Mouse (Mus musculus) forebrain, postnatal 0 days (tissue): ENCODE results near the gene Gnb1. TPM values are rescaled to one million over a fixed set of nuclear protein-coding genes. Genes with fewer than 3 reads are reported as not detected.
"Not testable (repeated sequence)": the region's sequence is repeated elsewhere in the genome, so short reads cannot be mapped to it uniquely, and the experiment has no call there.

ENCODE experiments used
- ATAC-seq: fragments of 200-750 bp; cut with Nextera tagmentation; 2 replicates; pipeline ENCODE4 v1.8.0; 2017; ENCODE audit warnings: mild to moderate bottlenecking, moderate library complexity
- DNase-seq: peaks from one replicate; pipeline ENCODE4 v3.0.0-alpha.2; 2015
- H3K27ac ChIP-seq: fragments of 300-500 bp; sonication (generic); 2 replicates; pipeline ENCODE4 v1.5.1; 2014; ENCODE audit warnings: low read depth, mild to moderate bottlenecking, antibody characterized with exemption, low read length, moderate library complexity, mixed read lengths
- H3K27me3 ChIP-seq: fragments of 300-500 bp; sonication (generic); 2 replicates; pipeline ENCODE4 v1.6.1; 2014; ENCODE audit warnings: mild to moderate bottlenecking, low read length, mixed read lengths; ENCODE audit not compliant: insufficient read depth
- H3K36me3 ChIP-seq: fragments of 300-500 bp; sonication (generic); 2 replicates; pipeline ENCODE4 v1.6.1; 2014; ENCODE audit warnings: mild to moderate bottlenecking, moderate library complexity; ENCODE audit not compliant: insufficient read depth
- H3K4me1 ChIP-seq: fragments of 300-500 bp; sonication (generic); 2 replicates; pipeline ENCODE4 v1.6.1; 2014; ENCODE audit warnings: antibody characterized with exemption; ENCODE audit not compliant: insufficient read depth
- H3K4me2 ChIP-seq: fragments of 300-500 bp; sonication (generic); 2 replicates; pipeline ENCODE4 v1.6.1; 2014; ENCODE audit warnings: low read depth, mild to moderate bottlenecking, moderate library complexity
- H3K4me3 ChIP-seq: fragments of 300-500 bp; sonication (generic); 2 replicates; pipeline ENCODE4 v1.5.1; 2014; ENCODE audit warnings: low read depth, low read length, mixed read lengths
- H3K9ac ChIP-seq: fragments of 300-500 bp; sonication (generic); 2 replicates; pipeline ENCODE4 v1.6.1; 2014; ENCODE audit warnings: mild to moderate bottlenecking
- H3K9me3 ChIP-seq: fragments of 300-500 bp; sonication (generic); 2 replicates; pipeline ENCODE4 v1.6.1; 2016; ENCODE audit warnings: low read length
- CTCF ChIP-seq: sonication (generic); IDR thresholded peaks from 2 replicates; pipeline ENCODE4 v1.5.1; 2016; ENCODE audit warnings: antibody characterized with exemption, control low read depth, low read depth
- WGBS: fragments of 180-500 bp; shearing (Covaris S2); extraction: QIAGEN DNeasy Blood & Tissue Kit; methylation state at CpG from one replicate; pipeline ENCODE4 v1.1.7; 2014; 5-methylcytosine and 5-hydroxymethylcytosine counted together
- polyA plus RNA-seq: library from polyadenylated mRNA; unstranded; fragments of >200 nt; fragmentation: Nextera tagmentation; extraction: Ambion mirVana; gene quantifications from 2 replicates; pipeline ENCODE4 v1.2.1, GENCODE M21; 2015
- total RNA-seq: library from RNA; depleted of rRNA; stranded (reverse); fragments of >200 nt; gene quantifications from 2 replicates; pipeline ENCODE4 v1.2.3, GENCODE M21; 2014

Gene Gnb1
- total and polyA plus RNA-seq, 2 experiments from 2014 or later, result 268 to 1,420 TPM

DNA sequence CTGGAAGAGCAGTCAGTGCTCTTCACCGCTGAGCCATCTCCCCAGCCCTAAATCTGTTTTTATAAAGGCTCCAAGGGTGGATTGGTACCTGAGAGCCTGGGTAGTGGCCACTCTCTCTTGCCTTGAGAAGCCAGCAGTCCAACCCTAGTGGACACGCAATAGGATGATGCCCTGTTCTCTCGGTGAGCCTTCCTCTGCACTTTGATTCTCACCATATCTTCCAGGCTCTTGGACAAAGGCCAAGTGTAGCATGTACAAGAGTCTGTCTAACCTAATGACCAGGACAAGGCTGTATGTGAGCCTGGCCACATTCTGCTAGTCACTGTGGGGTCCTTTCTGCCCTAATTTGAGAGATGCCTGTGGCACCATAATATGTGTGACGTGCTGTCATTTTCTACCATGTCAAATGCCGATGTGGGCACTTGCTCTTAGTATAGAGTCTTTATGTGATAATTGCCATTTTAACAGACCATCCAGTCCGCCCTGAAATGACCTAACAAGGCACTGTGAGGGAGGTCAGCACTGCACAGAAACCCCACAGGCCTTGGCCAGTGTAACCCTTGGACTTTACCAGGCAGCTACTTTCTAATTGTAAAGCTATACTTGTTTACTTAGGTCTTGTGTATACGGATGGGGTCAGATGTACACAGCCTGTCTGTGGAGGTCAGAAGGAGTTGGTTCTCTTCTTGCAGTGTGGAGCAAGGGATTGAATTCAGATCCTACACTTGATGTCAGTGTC, 77.6 kb downstream of the Gnb1 start:
- WGBS, result 92% methylated on average over 7 of the region's 7 CpGs
- Histone ChIP-seq H3K4me1 (peaks cover 5% of the 10 kb centered on the region), H3K27ac (no peak overlapping the region), H3K4me3 (no peak overlapping the region), H3K4me2 (no peak overlapping the region), H3K9ac (no peak overlapping the region), H3K36me3 (no peaks in the 10 kb centered on the region), H3K27me3 (no peaks in the 10 kb centered on the region), H3K9me3 (no peaks in the 10 kb centered on the region)
- TF ChIP-seq CTCF, result no peak
- DNase-seq (no peak), ATAC-seq (no peak)

DNA sequence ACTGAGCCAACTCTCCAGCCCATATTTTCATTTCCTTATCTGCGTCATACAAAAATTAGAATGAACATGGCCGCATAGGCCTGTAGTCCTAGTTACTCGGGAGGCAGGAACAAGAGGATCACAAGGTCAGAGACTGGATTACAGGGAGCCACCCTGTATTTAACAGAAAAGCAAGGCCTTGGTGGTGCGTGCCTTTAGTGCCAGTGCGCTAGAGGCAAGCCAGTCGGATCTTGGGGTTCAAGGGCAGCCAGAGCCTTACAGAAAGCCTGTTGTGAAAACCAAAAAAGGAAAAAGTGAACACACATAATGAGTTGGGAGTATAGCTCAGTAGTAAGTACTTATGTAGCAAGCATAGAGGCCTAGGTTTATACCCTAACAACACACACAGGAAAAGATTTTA, 78.7 kb downstream of the Gnb1 start:
- no peak for TF ChIP-seq CTCF
- no peak overlapping the region for H3K4me2 ChIP-seq
- H3K9ac ChIP-seq, result no peak overlapping the region
- no peaks in the 10 kb centered on the region for H3K27me3 ChIP-seq
- H3K4me1 ChIP-seq, result peaks cover 5% of the 10 kb centered on the region
- ATAC-seq (no peak), DNase-seq (no peak)
- 93% methylated on average over 6 of the region's 6 CpGs for WGBS
- H3K9me3 ChIP-seq, result no peaks in the 10 kb centered on the region
- H3K36me3 ChIP-seq, result no peaks in the 10 kb centered on the region
- no peak overlapping the region for H3K4me3 ChIP-seq
- H3K27ac ChIP-seq, result no peak overlapping the region

DNA sequence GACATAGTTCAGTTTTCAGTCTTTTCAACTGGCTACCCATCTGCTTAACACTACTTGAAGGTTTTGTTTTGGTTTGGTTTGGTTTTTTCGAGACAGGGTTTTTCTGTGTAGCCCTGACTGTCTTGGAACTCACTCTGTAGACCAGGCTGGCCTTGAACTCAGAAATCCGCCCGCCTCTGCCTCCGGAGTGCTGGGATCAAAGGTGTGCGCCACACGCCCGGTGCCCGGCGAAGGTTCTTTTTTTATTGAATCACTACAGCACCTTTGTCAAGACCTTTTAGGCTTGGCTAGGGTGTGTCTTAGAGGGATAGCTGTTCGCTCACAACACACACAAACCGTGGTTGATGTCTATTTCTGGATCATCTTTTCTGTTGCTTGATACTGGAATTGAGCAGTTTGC, 79.2 kb downstream of the Gnb1 start:
- H3K4me1 ChIP-seq, H3K4me2 ChIP-seq, H3K9ac ChIP-seq, H3K9me3 ChIP-seq, DNase-seq, ATAC-seq, H3K36me3 ChIP-seq, H3K4me3 ChIP-seq, H3K27me3 ChIP-seq, H3K27ac ChIP-seq: not testable (repeated sequence)
- 93% methylated on average over 11 of the region's 11 CpGs for WGBS

DNA sequence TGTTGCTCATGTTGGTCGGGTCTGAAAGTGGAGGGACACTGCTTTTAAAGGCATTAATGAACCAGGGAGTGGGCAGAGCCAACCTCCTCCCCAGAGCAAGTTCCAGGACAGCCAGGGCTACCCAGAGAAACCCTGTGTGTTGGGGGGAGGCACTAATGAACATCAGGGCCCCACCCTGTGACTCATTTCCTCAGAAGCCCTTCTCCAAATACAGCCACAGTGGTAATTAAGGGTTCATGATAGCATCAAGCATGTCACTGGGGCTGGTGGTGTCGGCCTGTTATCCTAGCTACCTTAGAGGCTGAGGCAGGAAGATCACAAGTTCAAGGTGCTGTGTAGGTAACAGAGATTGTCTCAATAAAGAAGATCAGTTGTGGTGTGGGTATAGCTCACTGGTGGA, 80.3 kb downstream of the Gnb1 start:
- WGBS, result 69% methylated on average over 2 of the region's 2 CpGs
- H3K36me3 ChIP-seq, result 0 out of 2 replicates have a peak, but pooled peaks cover 5% of the 10 kb centered on the region
- no peaks in the 10 kb centered on the region for H3K4me1 ChIP-seq
- H3K9me3 ChIP-seq, result no peaks in the 10 kb centered on the region
- no peak overlapping the region for H3K4me3 ChIP-seq
- TF ChIP-seq CTCF, result no peak
- DNase-seq (no peak), ATAC-seq (no peak)
- no peak overlapping the region for H3K27ac ChIP-seq
- no peak overlapping the region for H3K9ac ChIP-seq
- H3K4me2 ChIP-seq, result no peak overlapping the region
- H3K27me3 ChIP-seq, result no peaks in the 10 kb centered on the region

DNA sequence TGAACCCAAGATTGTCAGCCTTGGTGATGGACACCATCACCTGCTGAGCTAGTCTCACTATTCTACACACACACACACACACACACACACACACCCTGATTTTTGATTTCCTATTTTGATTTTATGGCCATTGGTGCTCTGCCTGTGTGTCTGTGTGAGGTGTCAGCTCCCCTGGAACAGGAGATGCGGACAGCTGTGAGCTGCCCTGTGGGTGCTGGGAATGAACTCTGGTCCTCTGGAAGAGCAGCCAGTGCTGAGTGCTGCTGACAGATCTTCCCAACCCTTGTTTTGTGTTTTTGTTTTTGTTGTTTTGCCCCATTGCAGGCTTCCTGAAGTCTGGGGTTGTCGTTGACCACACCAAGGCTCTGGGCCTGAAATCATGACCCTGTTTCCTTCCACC, 82.0 kb downstream of the Gnb1 start:
- no peak for TF ChIP-seq CTCF
- H3K4me2 ChIP-seq, result no peak overlapping the region
- H3K9me3 ChIP-seq, result no peaks in the 10 kb centered on the region
- ATAC-seq (no peak), DNase-seq (no peak)
- H3K36me3 ChIP-seq, result peaks cover 17% of the 10 kb centered on the region
- H3K9ac ChIP-seq, result no peak overlapping the region
- no peak overlapping the region for H3K27ac ChIP-seq
- H3K4me3 ChIP-seq, result no peak overlapping the region
- H3K27me3 ChIP-seq, result no peaks in the 10 kb centered on the region
- WGBS, result 94% methylated on average over 2 of the region's 2 CpGs
- no peaks in the 10 kb centered on the region for H3K4me1 ChIP-seq

DNA sequence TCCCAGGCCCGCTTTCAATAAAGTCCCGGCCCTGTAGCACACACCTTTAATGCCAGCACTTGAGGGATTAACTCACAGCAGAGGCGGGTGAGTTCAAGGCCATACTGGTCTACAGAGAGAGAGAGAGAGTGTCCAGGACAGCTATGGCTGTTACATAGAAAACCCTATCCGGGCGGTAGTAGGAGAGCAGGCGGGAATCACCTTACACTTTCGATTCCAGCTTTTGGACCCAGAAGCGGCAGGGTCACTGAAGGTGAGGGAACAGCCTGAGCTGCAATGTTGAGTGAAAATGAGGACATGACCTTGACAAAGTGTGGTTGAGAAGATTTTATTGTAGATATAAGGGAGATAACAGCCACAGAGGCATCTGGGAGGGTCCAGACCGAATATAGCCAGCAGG, 82.7 kb downstream of the Gnb1 start:
- no peak for DNase-seq
- no peak for TF ChIP-seq CTCF

DNA sequence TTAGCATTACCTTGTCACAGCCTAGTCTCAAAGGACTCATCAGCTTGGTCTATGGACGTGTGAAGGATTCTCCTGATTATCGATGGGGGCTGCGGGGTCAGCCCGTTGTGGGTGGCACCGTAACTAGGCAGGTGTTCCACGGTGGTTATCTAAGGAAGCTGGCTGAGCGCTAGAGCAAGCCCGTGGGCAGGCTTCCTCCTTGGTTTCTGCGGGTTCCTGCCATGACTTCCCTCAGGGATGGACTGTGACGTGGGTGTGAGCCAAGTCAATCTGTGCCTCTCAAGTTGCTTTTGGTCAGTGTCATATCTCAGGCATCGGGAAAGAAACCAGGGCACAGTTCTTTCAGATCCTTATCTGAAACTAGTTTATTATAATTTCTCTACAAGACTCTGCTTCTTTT, 83.8 kb downstream of the Gnb1 start:
- no peaks in the 10 kb centered on the region for H3K27me3 ChIP-seq
- WGBS, result 91% methylated on average over 11 of the region's 11 CpGs
- peaks cover 27% of the 10 kb centered on the region for H3K36me3 ChIP-seq
- ATAC-seq (no peak), DNase-seq (no peak)
- H3K9me3 ChIP-seq, result no peaks in the 10 kb centered on the region
- H3K4me3 ChIP-seq, result no peak overlapping the region
- no peak overlapping the region for H3K4me2 ChIP-seq
- no peaks in the 10 kb centered on the region for H3K4me1 ChIP-seq
- H3K9ac ChIP-seq, result no peak overlapping the region
- no peak overlapping the region for H3K27ac ChIP-seq
- no peak for TF ChIP-seq CTCF

More for the DNA sequence above, 82.7 kb downstream of the Gnb1 start:
- Histone ChIP-seq H3K9ac (no peak overlapping the region), H3K27me3 (no peaks in the 10 kb centered on the region), H3K27ac (no peak overlapping the region), H3K36me3 (peaks cover 19% of the 10 kb centered on the region), H3K4me2 (no peak overlapping the region), H3K9me3 (no peaks in the 10 kb centered on the region), H3K4me3 (no peak overlapping the region), H3K4me1 (no peaks in the 10 kb centered on the region)
- 95% methylated on average over 9 of the region's 9 CpGs for WGBS
- ATAC-seq, result no peak

DNA sequence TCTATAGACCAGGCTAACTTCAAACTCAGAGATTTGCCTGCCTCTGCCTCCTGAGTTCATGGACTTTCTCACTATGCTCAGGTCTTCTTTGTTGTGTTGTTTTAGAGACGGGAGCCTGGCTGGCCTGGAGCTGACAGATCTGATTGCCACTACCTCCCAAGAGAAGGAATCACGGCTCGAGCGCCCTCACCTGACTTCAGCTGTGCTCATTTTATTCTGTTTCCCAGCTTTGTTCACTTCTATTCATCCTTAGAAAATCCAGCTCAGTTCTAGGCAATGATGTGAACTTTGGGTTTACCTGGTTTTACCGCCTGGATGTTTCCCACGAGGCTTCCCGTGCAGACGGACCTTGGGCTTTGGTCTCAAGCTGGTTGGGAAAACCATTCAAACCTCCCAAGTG, 84.4 kb downstream of the Gnb1 start:
- no peak for TF ChIP-seq CTCF
- H3K27ac ChIP-seq, result no peak overlapping the region
- H3K4me3 ChIP-seq, result no peak overlapping the region
- ATAC-seq (no peak), DNase-seq (no peak)
- H3K4me2 ChIP-seq, result no peak overlapping the region
- H3K36me3 ChIP-seq, result peaks cover 31% of the 10 kb centered on the region
- no peaks in the 10 kb centered on the region for H3K9me3 ChIP-seq
- no peaks in the 10 kb centered on the region for H3K27me3 ChIP-seq
- no peaks in the 10 kb centered on the region for H3K4me1 ChIP-seq
- 81% methylated on average over 8 of the region's 8 CpGs for WGBS
- no peak overlapping the region for H3K9ac ChIP-seq
